Mouse (Mus musculus) thymus, postnatal 0 days (tissue): ENCODE data around the gene Map3k9. TPM values are rescaled to one million over a fixed set of nuclear protein-coding genes. Genes with fewer than 3 reads are reported as not detected.

Source experiments
- DNase-seq: peaks from one replicate; pipeline ENCODE4 v3.0.0-alpha.2; 2015; ENCODE audit warnings: low spot score
- polyA plus RNA-seq: library from polyadenylated mRNA; unstranded; fragments of >200 nt; fragmentation: Nextera tagmentation; extraction: Ambion mirVana; gene quantifications from 2 replicates; pipeline ENCODE4 v1.2.1, GENCODE M21; 2015

The Map3k9 gene
- polyA plus RNA-seq = 0.21 and 0.29 TPM in 2 replicates

- peak; percentile 91 for DNase-seq
Observed at GRCm38 (mm10) chr12:81781105-81781909, at the start of gene Map3k9. Gene Map3k9, minus strand, starts transcription at chr12:81781175.

- no peak for DNase-seq
Observed at GRCm38 (mm10) chr12:81828355-81828754, 47.4 kb upstream of the Map3k9 start.

- no peak for DNase-seq
Observed at GRCm38 (mm10) chr12:81822778-81823480, 42.0 kb upstream of the Map3k9 start.

- no peak for DNase-seq
Observed at GRCm38 (mm10) chr12:81822176-81822575, 41.2 kb upstream of the Map3k9 start.

- DNase-seq = no peak
Observed at GRCm38 (mm10) chr12:81820700-81821099, 39.7 kb upstream of the Map3k9 start.

GRCm38 (mm10) chr12:81817126-81817505 lies 36.1 kb upstream of the Map3k9 start:
- no peak for DNase-seq

GRCm38 (mm10) chr12:81816330-81817125 lies 35.6 kb upstream of the Map3k9 start:
- no peak for DNase-seq

- DNase-seq = no peak
Observed at GRCm38 (mm10) chr12:81814742-81815141, 33.8 kb upstream of the Map3k9 start.

- DNase-seq = peak; percentile 55
Observed at GRCm38 (mm10) chr12:81810417-81810816, 29.4 kb upstream of the Map3k9 start.

GRCm38 (mm10) chr12:81808596-81808995 lies 27.6 kb upstream of the Map3k9 start:
- no peak for DNase-seq

- DNase-seq = no peak
Observed at GRCm38 (mm10) chr12:81807953-81808352, 27.0 kb upstream of the Map3k9 start.

GRCm38 (mm10) chr12:81807529-81807837 lies 26.5 kb upstream of the Map3k9 start:
- DNase-seq = no peak

- DNase-seq = peak; percentile 61
Observed at GRCm38 (mm10) chr12:81806759-81807528, 26.0 kb upstream of the Map3k9 start.

GRCm38 (mm10) chr12:81806114-81806513 lies 25.1 kb upstream of the Map3k9 start:
- DNase-seq = no peak

GRCm38 (mm10) chr12:81803803-81804202 lies 22.8 kb upstream of the Map3k9 start:
- DNase-seq = no peak

GRCm38 (mm10) chr12:81803016-81803415 lies 22.0 kb upstream of the Map3k9 start:
- DNase-seq = no peak

GRCm38 (mm10) chr12:81801134-81801533 lies 20.2 kb upstream of the Map3k9 start:
- no peak for DNase-seq

- DNase-seq = peak; percentile 84
Observed at GRCm38 (mm10) chr12:81796541-81796940, 15.6 kb upstream of the Map3k9 start.

GRCm38 (mm10) chr12:81792511-81793218 lies 11.7 kb upstream of the Map3k9 start:
- DNase-seq = peak; percentile 46

GRCm38 (mm10) chr12:81789499-81789898 lies 8.5 kb upstream of the Map3k9 start:
- no peak for DNase-seq
